Mouse (Mus musculus): Measurements from ENCODE around the gene Clec11a. TPM values are rescaled to one million over a fixed set of nuclear protein-coding genes. Genes with fewer than 3 reads are reported as not detected.
A peak's percentile ranks its signal among the peaks of the same experiment; 100 is the strongest.

Gene Clec11a
- polyA plus RNA-seq, 1 experiment from 2014 or later: 4.2 TPM

GRCm38 (mm10) chr7:44335031-44335878 is 28.6 kb upstream of the Clec11a start:
- no peaks in the 10 kb centered on the region for H3K36me3 ChIP-seq (ENCODE audit: control insufficient read depth, insufficient read depth, low read length)
- H3K4me1 ChIP-seq (ENCODE audit: control insufficient read depth, insufficient read depth, low read length): 0 out of 2 replicates have a peak, but pooled peaks cover 11% of the 10 kb centered on the region
- no peak overlapping the region for H3K9ac ChIP-seq (replicated peaks; ENCODE audit: low read depth, low read length)
- no peak overlapping the region for H3K27ac ChIP-seq (ENCODE audit: low read length)
- H3K4me2 ChIP-seq (replicated peaks; ENCODE audit: low read depth, low read length): peak overlapping the region; percentile 76
- H3K27me3 ChIP-seq (ENCODE audit: control insufficient read depth, insufficient read depth, low read length): peaks cover 41% of the 10 kb centered on the region
- 0 out of 2 replicates have a peak, but pooled peaks have one; percentile 25 for ATAC-seq (ENCODE audit: insufficient number of reproducible peaks, insufficient read depth, low FRiP score, low read depth)
- H3K4me3 ChIP-seq (ENCODE audit: low read depth, low read length): peak overlapping the region; percentile 33
- no peaks in the 10 kb centered on the region for H3K9me3 ChIP-seq (ENCODE audit: control insufficient read depth, low read depth, low read length)
- 5% methylated on average over 24 of the region's 40 CpGs for WGBS

DNA sequence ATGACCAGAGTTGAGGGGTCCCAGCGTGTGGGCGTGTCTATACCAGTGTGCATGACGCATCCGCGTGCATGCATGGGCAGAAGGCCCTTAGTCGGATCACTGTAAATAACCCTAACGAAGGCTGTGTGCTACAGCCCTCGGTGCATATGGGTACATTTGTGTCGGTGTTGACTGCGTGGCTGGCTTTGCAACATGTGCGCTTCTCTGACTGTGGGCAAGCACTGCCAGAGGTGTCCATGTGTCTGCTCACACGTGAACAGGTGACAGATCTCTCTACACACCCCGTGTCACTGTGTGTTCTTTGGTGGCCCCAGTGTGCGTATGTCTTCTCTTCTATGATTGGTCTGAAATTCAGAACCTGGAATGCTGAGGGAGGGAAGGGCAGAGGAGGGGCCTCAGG is 27.4 kb upstream of the Clec11a start:
- Histone ChIP-seq H3K36me3 (ENCODE audit: control insufficient read depth, insufficient read depth, low read length) (no peaks in the 10 kb centered on the region), H3K27ac (ENCODE audit: low read length) (no peak overlapping the region), H3K27me3 (ENCODE audit: control insufficient read depth, insufficient read depth, low read length) (peaks cover 41% of the 10 kb centered on the region), H3K9me3 (ENCODE audit: control insufficient read depth, low read depth, low read length) (no peaks in the 10 kb centered on the region), H3K4me1 (ENCODE audit: control insufficient read depth, insufficient read depth, low read length) (0 out of 2 replicates have a peak, but pooled peaks cover 11% of the 10 kb centered on the region), H3K4me2 (replicated peaks; ENCODE audit: low read depth, low read length) (no peak overlapping the region), H3K9ac (replicated peaks; ENCODE audit: low read depth, low read length) (no peak overlapping the region), H3K4me3 (ENCODE audit: low read depth, low read length) (no peak overlapping the region)
- ATAC-seq (ENCODE audit: insufficient number of reproducible peaks, insufficient read depth, low FRiP score, low read depth): no peak
- 58% methylated on average over 14 of the region's 14 CpGs for WGBS

- Histone ChIP-seq H3K4me2 (replicated peaks; ENCODE audit: low read depth, low read length) (no peak overlapping the region), H3K4me1 (ENCODE audit: control insufficient read depth, insufficient read depth, low read length) (0 out of 2 replicates have a peak, but pooled peaks cover 11% of the 10 kb centered on the region), H3K27me3 (ENCODE audit: control insufficient read depth, insufficient read depth, low read length) (peaks cover 28% of the 10 kb centered on the region), H3K9me3 (ENCODE audit: control insufficient read depth, low read depth, low read length) (no peaks in the 10 kb centered on the region), H3K27ac (ENCODE audit: low read length) (no peak overlapping the region), H3K4me3 (ENCODE audit: low read depth, low read length) (no peak overlapping the region), H3K36me3 (ENCODE audit: control insufficient read depth, insufficient read depth, low read length) (no peaks in the 10 kb centered on the region), H3K9ac (replicated peaks; ENCODE audit: low read depth, low read length) (no peak overlapping the region)
- no peak for ATAC-seq (ENCODE audit: insufficient number of reproducible peaks, insufficient read depth, low FRiP score, low read depth)
- 55% methylated on average over 3 of the region's 3 CpGs for WGBS
These were observed 25.6 kb upstream of the Clec11a start for GRCm38 (mm10) chr7:44332336-44332735.

DNA sequence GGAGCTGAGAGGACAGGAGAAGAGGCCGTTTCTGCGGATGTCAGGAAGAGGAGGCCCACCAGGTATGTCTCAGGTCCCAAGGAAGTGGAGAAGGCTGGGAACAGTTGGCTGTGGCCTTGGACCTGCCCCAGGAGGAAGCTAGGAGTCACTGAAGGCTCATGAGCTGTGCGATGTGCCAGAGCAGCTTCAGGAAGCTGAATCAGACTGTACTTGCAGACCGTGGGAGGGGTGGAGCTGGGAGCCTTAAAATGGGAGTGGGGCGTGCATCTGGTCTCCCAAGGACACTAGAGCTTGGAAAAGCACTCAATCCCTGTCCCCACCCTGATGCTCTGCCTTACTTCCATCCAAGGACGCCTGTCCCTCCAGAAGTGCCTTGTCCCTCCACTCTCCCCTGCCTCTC is 19.9 kb upstream of the Clec11a start:
- Histone ChIP-seq H3K4me1 (ENCODE audit: control insufficient read depth, insufficient read depth, low read length) (no peaks in the 10 kb centered on the region), H3K27ac (ENCODE audit: low read length) (no peak overlapping the region), H3K9ac (replicated peaks; ENCODE audit: low read depth, low read length) (no peak overlapping the region), H3K4me2 (replicated peaks; ENCODE audit: low read depth, low read length) (no peak overlapping the region), H3K27me3 (ENCODE audit: control insufficient read depth, insufficient read depth, low read length) (no peaks in the 10 kb centered on the region), H3K36me3 (ENCODE audit: control insufficient read depth, insufficient read depth, low read length) (no peaks in the 10 kb centered on the region; the same call in 1 of the 2 replicates), H3K4me3 (ENCODE audit: low read depth, low read length) (no peak overlapping the region), H3K9me3 (ENCODE audit: control insufficient read depth, low read depth, low read length) (no peaks in the 10 kb centered on the region)
- 46% methylated on average over 6 of the region's 6 CpGs for WGBS
- no peak for ATAC-seq (ENCODE audit: insufficient number of reproducible peaks, insufficient read depth, low FRiP score, low read depth)

- H3K4me3 ChIP-seq (ENCODE audit: low read depth, low read length): no peak overlapping the region
- H3K27ac ChIP-seq (ENCODE audit: low read length): no peak overlapping the region
- H3K4me1 ChIP-seq (ENCODE audit: control insufficient read depth, insufficient read depth, low read length): no peaks in the 10 kb centered on the region
- no peak overlapping the region for H3K9ac ChIP-seq (replicated peaks; ENCODE audit: low read depth, low read length)
- no peaks in the 10 kb centered on the region; the same call in 1 of the 2 replicates for H3K36me3 ChIP-seq (ENCODE audit: control insufficient read depth, insufficient read depth, low read length)
- 86% methylated on average over 1 of the region's 1 CpGs for WGBS
- H3K27me3 ChIP-seq (ENCODE audit: control insufficient read depth, insufficient read depth, low read length): no peaks in the 10 kb centered on the region
- no peaks in the 10 kb centered on the region for H3K9me3 ChIP-seq (ENCODE audit: control insufficient read depth, low read depth, low read length)
- no peak for ATAC-seq (ENCODE audit: insufficient number of reproducible peaks, insufficient read depth, low FRiP score, low read depth)
- H3K4me2 ChIP-seq (replicated peaks; ENCODE audit: low read depth, low read length): no peak overlapping the region
These were observed 15.6 kb upstream of the Clec11a start for GRCm38 (mm10) chr7:44322290-44322689.

DNA sequence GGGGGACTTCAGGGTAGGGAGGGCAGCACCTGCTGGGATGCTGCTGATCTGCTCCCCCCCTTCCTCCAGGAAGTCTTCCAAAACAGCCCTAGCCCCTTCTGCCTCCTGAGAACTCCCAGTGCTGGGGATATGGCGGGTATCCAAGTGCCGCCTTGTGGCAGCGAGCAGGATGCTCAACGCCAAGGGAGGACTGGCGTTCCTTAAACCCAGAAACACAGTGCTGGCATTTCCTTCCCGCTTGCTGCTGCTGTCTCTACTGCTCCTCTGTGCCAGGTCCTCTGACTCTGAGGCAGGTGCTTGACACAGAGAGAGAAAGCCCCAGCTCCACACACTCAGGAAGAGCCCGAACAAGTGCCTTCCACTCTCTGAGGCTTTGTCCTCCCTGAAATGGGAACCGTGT is 14.2 kb upstream of the Clec11a start:
- Histone ChIP-seq H3K4me1 (ENCODE audit: control insufficient read depth, insufficient read depth, low read length) (no peaks in the 10 kb centered on the region), H3K4me3 (ENCODE audit: low read depth, low read length) (no peak overlapping the region), H3K9me3 (ENCODE audit: control insufficient read depth, low read depth, low read length) (no peaks in the 10 kb centered on the region), H3K36me3 (ENCODE audit: control insufficient read depth, insufficient read depth, low read length) (no peaks in the 10 kb centered on the region; the same call in 1 of the 2 replicates), H3K27me3 (ENCODE audit: control insufficient read depth, insufficient read depth, low read length) (no peaks in the 10 kb centered on the region), H3K9ac (replicated peaks; ENCODE audit: low read depth, low read length) (no peak overlapping the region), H3K27ac (ENCODE audit: low read length) (no peak overlapping the region), H3K4me2 (replicated peaks; ENCODE audit: low read depth, low read length) (no peak overlapping the region)
- 54% methylated on average over 8 of the region's 8 CpGs for WGBS
- ATAC-seq (ENCODE audit: insufficient number of reproducible peaks, insufficient read depth, low FRiP score, low read depth): no peak

GRCm38 (mm10) chr7:44317913-44318312 is 11.2 kb upstream of the Clec11a start:
- Histone ChIP-seq H3K36me3 (ENCODE audit: control insufficient read depth, insufficient read depth, low read length) (no peaks in the 10 kb centered on the region; the same call in 1 of the 2 replicates), H3K27ac (ENCODE audit: low read length) (no peak overlapping the region), H3K4me2 (replicated peaks; ENCODE audit: low read depth, low read length) (no peak overlapping the region), H3K9ac (replicated peaks; ENCODE audit: low read depth, low read length) (no peak overlapping the region), H3K4me3 (ENCODE audit: low read depth, low read length) (no peak overlapping the region), H3K4me1 (ENCODE audit: control insufficient read depth, insufficient read depth, low read length) (no peaks in the 10 kb centered on the region), H3K27me3 (ENCODE audit: control insufficient read depth, insufficient read depth, low read length) (no peaks in the 10 kb centered on the region), H3K9me3 (ENCODE audit: control insufficient read depth, low read depth, low read length) (no peaks in the 10 kb centered on the region)
- ATAC-seq (ENCODE audit: insufficient number of reproducible peaks, insufficient read depth, low FRiP score, low read depth): no peak
- WGBS: 26% methylated on average over 4 of the region's 4 CpGs

DNA sequence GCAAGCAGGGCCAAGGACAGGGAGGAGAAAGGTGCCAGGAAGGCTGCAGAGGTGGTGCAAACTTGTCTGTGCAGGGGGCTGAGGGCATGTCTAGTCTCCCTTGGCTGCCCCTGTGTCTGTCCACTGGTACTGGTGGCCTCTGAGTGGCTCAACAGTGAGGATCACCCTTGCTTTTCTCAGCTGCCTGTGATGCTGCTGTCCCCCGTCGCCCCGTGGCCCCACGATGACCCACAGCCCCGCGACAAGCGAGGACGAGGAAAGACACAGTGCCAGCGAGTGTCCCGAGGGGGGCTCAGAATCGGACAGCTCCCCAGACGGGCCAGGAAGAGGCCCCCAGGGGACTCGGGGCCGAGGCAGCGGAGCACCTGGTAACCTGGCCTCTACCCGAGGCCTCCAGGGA is 5.8 kb upstream of the Clec11a start:
- Histone ChIP-seq H3K9me3 (ENCODE audit: control insufficient read depth, low read depth, low read length) (no peaks in the 10 kb centered on the region), H3K4me1 (ENCODE audit: control insufficient read depth, insufficient read depth, low read length) (peaks cover 12% of the 10 kb centered on the region), H3K9ac (replicated peaks; ENCODE audit: low read depth, low read length) (no peak overlapping the region), H3K36me3 (ENCODE audit: control insufficient read depth, insufficient read depth, low read length) (no peaks in the 10 kb centered on the region; the same call in 1 of the 2 replicates), H3K27me3 (ENCODE audit: control insufficient read depth, insufficient read depth, low read length) (no peaks in the 10 kb centered on the region), H3K27ac (ENCODE audit: low read length) (no peak overlapping the region), H3K4me2 (replicated peaks; ENCODE audit: low read depth, low read length) (no peak overlapping the region), H3K4me3 (ENCODE audit: low read depth, low read length) (no peak overlapping the region)
- WGBS: 56% methylated on average over 16 of the region's 16 CpGs
- ATAC-seq (ENCODE audit: insufficient number of reproducible peaks, insufficient read depth, low FRiP score, low read depth): no peak
